Mouse (Mus musculus) adrenal gland, postnatal 4 days (tissue): ENCODE results near the gene Gm21852. TPM values are rescaled to one million over a fixed set of nuclear protein-coding genes. Genes with fewer than 3 reads are reported as not detected.
"Not testable (repeated sequence)": the region's sequence is repeated elsewhere in the genome, so short reads cannot be mapped to it uniquely, and the experiment has no call there.

ENCODE experiments used
- DNase-seq, 2 experiments: peaks; one replicate each; pipeline ENCODE4 v3.0.0; 2021 to 2022; ENCODE audit warnings: low spot score in 2 of 2, mixed read lengths in 2 of 2
- long read RNA-seq, 2 experiments: library from polyadenylated mRNA; stranded (forward); transcript quantifications; one replicate each; pipeline ENCODE4 v2.0.0; 2021
- microRNA-seq: library from miRNA; unstranded; fragments of <30 nt; microRNA quantifications from one replicate; pipeline ENCODE4 v1.2.0, GENCODE M21; 2021
- total RNA-seq, 2 experiments: library from RNA; stranded (reverse); gene quantifications; 2 replicates each; pipeline ENCODE4 v1.2.3; 2021

Gm21852 gene
- total RNA-seq = not detected
- long read RNA-seq, experiment 1 = 0 reads
- long read RNA-seq, experiment 2 = 0 reads

DNA sequence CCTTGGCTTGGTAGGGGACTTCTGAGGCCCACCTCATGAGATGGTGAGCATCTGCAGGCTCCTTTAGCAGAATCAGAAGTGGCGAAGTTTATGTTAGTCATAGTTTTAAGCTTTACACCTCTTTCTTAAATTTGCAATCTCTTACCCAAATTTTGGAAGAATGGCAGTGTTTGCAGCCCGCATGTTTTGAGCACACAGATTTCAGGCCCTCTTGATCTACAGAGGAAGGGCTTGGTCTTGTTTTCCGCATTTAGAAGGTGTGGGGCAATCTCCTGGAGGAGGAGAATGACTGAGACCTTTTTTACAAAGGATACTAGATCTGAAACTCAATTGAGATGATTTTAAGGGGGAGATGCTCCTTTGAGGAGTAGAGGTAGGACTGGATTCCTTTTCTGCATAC lies at the start of gene Gm21852:
Gene Gm21852 (minus strand): TSS at position 101 of the 400 bp plus-strand sequence.
- not testable (repeated sequence) for DNase-seq

Small RNA genes within 50 kb of the gene (microRNA-seq; reads per million reads assigned to microRNA genes)
- gene Gm27466 = not detected
- gene Gm28018 = not detected

Other genes starting within 250 kb of the Gm21852 start
- gene Gm21797, start 123.8 kb upstream of the Gm21852 start, total RNA-seq = not detected
- gene Gm20795, start 152.9 kb upstream of the Gm21852 start, total RNA-seq = not detected